Mouse (Mus musculus): ENCODE results near the gene Plxnb1.

DNA sequence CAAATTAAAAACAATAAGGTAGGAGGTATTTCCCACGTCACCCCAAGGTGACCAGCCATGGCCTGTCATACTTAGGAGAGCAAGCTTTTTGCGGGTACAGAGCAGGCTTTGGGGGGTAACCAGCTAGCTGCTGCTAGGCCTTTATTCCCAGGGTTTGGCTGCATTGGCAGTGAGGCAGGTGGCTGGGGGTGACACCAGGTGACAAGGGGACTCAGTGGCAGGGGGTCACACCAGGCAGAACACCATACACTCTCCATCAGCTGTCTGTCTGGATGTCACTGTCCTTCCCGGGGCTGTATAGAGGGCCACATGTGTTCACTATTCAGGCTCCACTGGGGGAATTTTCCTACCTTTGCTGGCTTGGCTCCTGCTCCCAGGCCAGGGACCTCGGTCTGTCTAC is 38.3 kb upstream of the Plxnb1 start:
- TF ChIP-seq CTCF (IDR thresholded peaks at IDR 0.05; ENCODE audit: insufficient read depth, low read depth, low read length) (no peak), POLR2A (IDR thresholded peaks at IDR 0.05; ENCODE audit: insufficient read depth, low read depth, low read length) (no peak)
